Mouse (Mus musculus): ENCODE data around the gene Dlg2. TPM values are rescaled to one million over a fixed set of nuclear protein-coding genes. Genes with fewer than 3 reads are reported as not detected.
A peak's percentile ranks its signal among the peaks of the same experiment; 100 is the strongest.

The Dlg2 gene
- polyA plus RNA-seq, 1 experiment = 4.1 TPM

DNA sequence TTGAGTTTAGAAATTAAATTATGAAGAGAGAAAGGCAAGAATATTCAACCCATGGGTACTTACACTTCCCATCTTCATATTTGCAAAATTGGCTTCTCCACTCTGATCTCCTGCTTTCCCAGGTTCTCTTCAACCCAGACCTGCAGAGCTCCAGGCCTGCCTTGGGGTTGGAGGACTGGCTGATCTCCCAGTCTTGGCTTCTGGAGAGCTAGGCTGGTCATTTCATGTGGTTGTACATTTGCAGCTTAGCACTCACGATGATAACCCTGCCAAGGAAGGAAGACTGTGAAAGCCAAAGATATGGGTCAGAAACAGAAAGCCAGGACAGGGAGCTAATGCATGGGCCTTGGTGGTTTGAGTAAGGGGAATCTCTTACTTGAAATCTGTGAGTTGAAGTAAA, 1176.6 kb downstream of the Dlg2 start:
- H3K4me1 ChIP-seq = peaks cover 27% of the 10 kb centered on the region

DNA sequence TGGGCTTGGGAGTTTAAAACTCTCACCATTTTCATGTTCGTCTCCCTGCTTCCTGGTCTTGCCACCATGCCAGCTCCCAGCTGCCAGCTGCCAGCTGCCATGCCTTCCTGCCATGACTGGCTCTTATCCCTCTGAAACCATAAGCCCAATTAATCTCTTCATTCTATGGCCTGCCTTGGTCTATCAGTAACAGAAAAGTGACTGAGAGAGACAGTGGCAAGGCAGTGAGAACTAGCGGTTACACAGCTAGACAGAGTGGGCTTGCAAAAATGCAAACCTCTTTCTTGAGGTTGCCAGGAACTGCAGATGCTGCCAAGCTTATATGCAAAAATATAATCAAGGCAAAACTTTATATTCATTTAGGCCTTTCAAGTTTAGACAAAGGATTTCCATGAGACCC, 1183.0 kb downstream of the Dlg2 start:
- H3K36me3 ChIP-seq (replicated peaks; ENCODE audit: low read length) = peaks cover 2% of the 10 kb centered on the region
- no peak for TF ChIP-seq FLI1 (IDR thresholded peaks at IDR 0.05; ENCODE audit: low read length)
- TF ChIP-seq GATA1 (IDR thresholded peaks at IDR 0.05; ENCODE audit: borderline replicate concordance, low read length) = no peak
- H3K9me3 ChIP-seq = no peaks in the 10 kb centered on the region

More for the DNA sequence above, 1176.6 kb downstream of the Dlg2 start:
- TF ChIP-seq FLI1 (IDR thresholded peaks at IDR 0.05; ENCODE audit: low read length) (no peak), GATA1 (IDR thresholded peaks at IDR 0.05; ENCODE audit: borderline replicate concordance, low read length) (no peak)
- H3K9me3 ChIP-seq = no peaks in the 10 kb centered on the region
- H3K27me3 ChIP-seq (replicated peaks) = no peaks in the 10 kb centered on the region
- peak overlapping the region; percentile 70 for H3K4me3 ChIP-seq (replicated peaks)
- H3K36me3 ChIP-seq (replicated peaks; ENCODE audit: low read length) = peaks cover 2% of the 10 kb centered on the region

DNA sequence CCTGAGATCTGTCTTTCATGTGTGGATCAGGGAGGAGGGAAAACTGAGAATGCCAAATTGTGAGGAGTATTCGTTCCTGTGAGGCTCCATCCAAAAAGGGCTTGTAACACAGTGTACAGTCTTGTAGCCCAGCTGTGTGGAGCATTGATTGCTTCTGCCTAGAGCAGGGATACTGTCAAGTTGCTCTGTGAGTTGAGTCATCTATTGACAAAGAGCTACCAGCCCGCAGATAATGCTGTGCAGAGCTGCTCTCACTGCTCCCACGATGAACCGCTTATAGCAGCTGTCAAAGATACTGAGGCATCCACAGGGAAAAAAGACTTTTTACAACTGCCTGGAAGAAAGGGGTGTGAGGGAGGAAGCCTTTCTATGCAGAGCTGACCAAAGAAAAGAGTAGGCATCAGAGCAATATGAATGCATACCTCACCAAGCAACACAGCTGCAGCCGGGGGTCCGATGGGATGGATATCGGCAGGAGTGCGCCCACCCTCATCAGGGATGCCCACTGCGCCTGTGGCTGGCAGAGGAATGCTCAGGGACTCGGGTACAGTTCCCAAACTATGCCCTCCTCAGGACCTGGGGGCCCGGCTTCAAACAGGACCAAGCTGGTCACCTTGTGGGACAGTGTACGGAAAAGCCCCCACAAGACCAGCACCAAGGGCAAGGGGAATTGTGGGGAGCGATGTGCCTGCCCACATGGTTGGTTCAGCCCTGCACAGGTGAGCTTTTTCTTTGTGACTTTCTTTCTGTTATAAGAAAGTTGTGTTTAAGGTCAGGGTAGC, 1196.0 kb downstream of the Dlg2 start:
- no peak for TF ChIP-seq GATA1 (IDR thresholded peaks at IDR 0.05; ENCODE audit: borderline replicate concordance, low read length)
- TF ChIP-seq FLI1 (IDR thresholded peaks at IDR 0.05; ENCODE audit: low read length) = no peak

More for the DNA sequence above, 1183.0 kb downstream of the Dlg2 start:
- no peaks in the 10 kb centered on the region for H3K27me3 ChIP-seq (replicated peaks)
- peaks cover 31% of the 10 kb centered on the region for H3K4me1 ChIP-seq
- no peak overlapping the region for H3K4me3 ChIP-seq (replicated peaks)

DNA sequence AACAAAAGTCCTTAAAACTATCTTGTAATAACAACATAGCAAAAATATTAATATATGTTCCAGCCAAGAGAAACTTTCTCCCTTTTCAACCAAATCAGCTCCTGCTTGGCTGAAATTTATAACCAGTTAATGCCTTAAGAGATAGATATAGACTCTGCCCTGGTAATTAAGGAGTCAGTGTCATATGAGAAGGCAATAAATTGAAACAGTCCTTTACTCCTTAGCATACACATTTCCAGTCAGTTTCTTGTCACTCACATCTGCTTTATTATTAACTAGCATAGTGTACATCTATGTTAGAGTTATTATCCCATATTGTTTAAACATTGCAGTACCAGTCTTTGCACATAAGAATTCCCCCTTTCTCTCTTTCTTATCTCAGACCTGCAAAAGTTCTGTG, 1197.9 kb downstream of the Dlg2 start:
- Histone ChIP-seq H3K27me3 (replicated peaks) (no peaks in the 10 kb centered on the region), H3K36me3 (replicated peaks; ENCODE audit: low read length) (no peaks in the 10 kb centered on the region), H3K4me1 (peaks cover 20% of the 10 kb centered on the region), H3K9me3 (no peaks in the 10 kb centered on the region), H3K4me3 (replicated peaks) (no peak overlapping the region)
- no peak for TF ChIP-seq GATA1 (IDR thresholded peaks at IDR 0.05; ENCODE audit: borderline replicate concordance, low read length)

More for the DNA sequence above, 1196.0 kb downstream of the Dlg2 start:
- H3K36me3 ChIP-seq (replicated peaks; ENCODE audit: low read length) = no peaks in the 10 kb centered on the region
- H3K4me3 ChIP-seq (replicated peaks) = peak overlapping the region; percentile 64
- H3K4me1 ChIP-seq = peaks cover 23% of the 10 kb centered on the region
- no peaks in the 10 kb centered on the region for H3K9me3 ChIP-seq
- no peaks in the 10 kb centered on the region for H3K27me3 ChIP-seq (replicated peaks)

DNA sequence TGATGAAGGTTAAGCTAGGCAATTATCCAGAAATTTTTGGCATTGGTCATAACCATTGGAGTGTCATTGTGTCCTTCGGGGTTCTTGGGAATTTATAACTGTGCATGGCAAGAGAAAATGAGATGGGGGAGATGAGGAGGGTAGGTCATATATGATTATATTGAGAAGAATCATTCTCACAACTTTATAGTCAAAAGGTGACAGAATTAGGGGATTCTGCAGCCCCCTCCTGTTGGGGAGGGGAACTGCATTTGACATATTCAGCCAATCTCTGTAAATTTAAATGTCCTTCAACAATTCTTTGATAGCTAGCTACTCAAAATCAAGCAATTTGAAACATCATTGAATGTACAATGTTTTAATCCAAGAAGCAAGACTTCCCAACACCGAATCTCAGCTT, 1201.5 kb downstream of the Dlg2 start:
- no peak for TF ChIP-seq GATA1 (IDR thresholded peaks at IDR 0.05; ENCODE audit: borderline replicate concordance, low read length)
- TF ChIP-seq FLI1 (IDR thresholded peaks at IDR 0.05; ENCODE audit: low read length) = no peak
- Histone ChIP-seq H3K4me3 (replicated peaks) (no peak overlapping the region), H3K4me1 (peaks cover 11% of the 10 kb centered on the region)

DNA sequence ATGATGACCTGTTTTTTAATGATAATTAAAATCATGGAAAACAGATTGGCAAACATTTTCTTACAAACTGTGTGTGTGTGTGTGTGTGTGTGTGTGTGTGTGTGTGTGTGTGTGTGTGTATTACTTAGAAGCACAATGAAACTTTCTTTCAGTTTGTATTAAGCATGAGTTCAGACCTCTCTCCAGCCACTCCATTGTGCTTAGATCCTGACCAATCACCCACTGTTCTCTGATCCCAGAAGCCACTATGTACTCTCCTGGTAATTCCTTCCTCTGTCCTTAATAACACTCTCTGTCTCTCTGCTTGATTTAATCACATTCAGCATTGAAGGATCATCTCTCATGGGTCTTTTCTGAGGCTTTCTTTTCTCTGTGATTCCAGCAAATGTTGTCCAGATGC, 1211.5 kb downstream of the Dlg2 start:
- peaks cover 6% of the 10 kb centered on the region for H3K4me1 ChIP-seq
- no peaks in the 10 kb centered on the region for H3K27me3 ChIP-seq (replicated peaks)
- no peak for TF ChIP-seq FLI1 (IDR thresholded peaks at IDR 0.05; ENCODE audit: low read length)
- TF ChIP-seq GATA1 (IDR thresholded peaks at IDR 0.05; ENCODE audit: borderline replicate concordance, low read length) = no peak
- no peak overlapping the region for H3K4me3 ChIP-seq (replicated peaks)
- no peaks in the 10 kb centered on the region for H3K9me3 ChIP-seq
- H3K36me3 ChIP-seq (replicated peaks; ENCODE audit: low read length) = no peaks in the 10 kb centered on the region

More for the DNA sequence above, 1201.5 kb downstream of the Dlg2 start:
- Histone ChIP-seq H3K9me3 (no peaks in the 10 kb centered on the region), H3K36me3 (replicated peaks; ENCODE audit: low read length) (no peaks in the 10 kb centered on the region), H3K27me3 (replicated peaks) (no peaks in the 10 kb centered on the region)

DNA sequence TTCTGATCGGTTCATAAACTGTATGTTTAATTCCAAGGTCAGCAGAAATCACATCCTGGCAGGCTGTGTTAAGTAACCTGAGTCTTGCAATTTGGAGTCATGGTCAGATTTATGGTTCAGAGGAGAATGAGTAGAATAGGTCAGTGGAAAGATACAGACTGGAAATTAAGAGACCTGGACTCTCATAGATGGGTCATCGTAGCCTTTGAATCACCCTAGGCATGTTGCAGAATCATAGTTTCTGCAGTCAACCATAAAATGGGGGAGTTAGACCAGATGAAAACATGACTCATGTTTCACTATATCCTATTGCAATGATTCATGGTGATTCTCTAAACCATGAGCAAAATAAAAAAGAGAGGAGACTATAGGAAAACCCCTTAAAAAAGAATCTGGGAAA, 1213.4 kb downstream of the Dlg2 start:
- no peak for TF ChIP-seq FLI1 (IDR thresholded peaks at IDR 0.05; ENCODE audit: low read length)

DNA sequence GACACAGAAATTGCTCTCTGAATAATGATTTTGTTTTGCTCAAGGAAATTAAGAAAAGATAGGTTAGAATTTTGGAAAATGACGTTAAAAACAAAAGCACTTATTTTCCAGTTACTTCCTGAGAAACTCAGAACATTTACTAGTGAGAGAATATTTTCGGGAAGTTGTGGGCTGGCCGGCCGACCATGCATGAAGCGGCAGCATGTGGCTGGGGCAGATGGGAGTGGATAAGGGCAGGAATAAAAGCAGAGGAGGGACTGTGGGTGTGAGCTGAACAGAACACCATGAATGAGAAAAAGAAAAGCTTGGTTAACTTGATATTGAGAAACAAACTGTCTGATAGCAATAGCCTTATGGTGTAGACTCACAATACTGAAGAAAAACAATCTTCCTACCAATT, 1233.4 kb downstream of the Dlg2 start:
- no peak for TF ChIP-seq FLI1 (IDR thresholded peaks at IDR 0.05; ENCODE audit: low read length)
- H3K4me1 ChIP-seq = peaks cover 23% of the 10 kb centered on the region
- no peaks in the 10 kb centered on the region for H3K36me3 ChIP-seq (replicated peaks; ENCODE audit: low read length)

More for the DNA sequence above, 1213.4 kb downstream of the Dlg2 start:
- Histone ChIP-seq H3K36me3 (replicated peaks; ENCODE audit: low read length) (no peaks in the 10 kb centered on the region), H3K27me3 (replicated peaks) (no peaks in the 10 kb centered on the region), H3K4me1 (peaks cover 6% of the 10 kb centered on the region), H3K4me3 (replicated peaks) (no peak overlapping the region), H3K9me3 (no peaks in the 10 kb centered on the region)

DNA sequence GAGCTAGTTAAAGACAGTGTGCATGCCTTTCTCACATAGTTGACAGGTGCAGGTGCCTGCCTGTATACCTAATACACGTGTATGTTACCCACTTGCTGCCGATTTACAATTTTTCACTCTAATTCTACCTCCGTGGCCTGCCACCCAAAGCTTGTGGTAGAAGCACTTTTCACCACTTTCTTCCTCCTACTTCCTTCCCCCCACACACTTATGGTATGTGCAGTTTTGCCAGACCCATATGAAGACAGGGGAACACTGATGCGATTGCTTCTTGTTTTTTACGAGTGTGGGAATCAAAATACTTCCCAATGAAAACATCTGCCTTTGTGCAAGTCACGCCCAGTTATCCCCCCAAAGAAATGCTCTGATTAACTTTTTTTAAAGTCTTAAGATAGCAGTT, 1234.7 kb downstream of the Dlg2 start:
- no peaks in the 10 kb centered on the region for H3K9me3 ChIP-seq
- no peak overlapping the region for H3K4me3 ChIP-seq (replicated peaks)
- H3K36me3 ChIP-seq (replicated peaks; ENCODE audit: low read length) = no peaks in the 10 kb centered on the region
- no peaks in the 10 kb centered on the region for H3K27me3 ChIP-seq (replicated peaks)
- TF ChIP-seq FLI1 (IDR thresholded peaks at IDR 0.05; ENCODE audit: low read length) (no peak), GATA1 (IDR thresholded peaks at IDR 0.05; ENCODE audit: borderline replicate concordance, low read length) (no peak)
- H3K4me1 ChIP-seq = peaks cover 32% of the 10 kb centered on the region

More for the DNA sequence above, 1233.4 kb downstream of the Dlg2 start:
- Histone ChIP-seq H3K4me3 (replicated peaks) (no peak overlapping the region), H3K9me3 (no peaks in the 10 kb centered on the region), H3K27me3 (replicated peaks) (no peaks in the 10 kb centered on the region)

DNA sequence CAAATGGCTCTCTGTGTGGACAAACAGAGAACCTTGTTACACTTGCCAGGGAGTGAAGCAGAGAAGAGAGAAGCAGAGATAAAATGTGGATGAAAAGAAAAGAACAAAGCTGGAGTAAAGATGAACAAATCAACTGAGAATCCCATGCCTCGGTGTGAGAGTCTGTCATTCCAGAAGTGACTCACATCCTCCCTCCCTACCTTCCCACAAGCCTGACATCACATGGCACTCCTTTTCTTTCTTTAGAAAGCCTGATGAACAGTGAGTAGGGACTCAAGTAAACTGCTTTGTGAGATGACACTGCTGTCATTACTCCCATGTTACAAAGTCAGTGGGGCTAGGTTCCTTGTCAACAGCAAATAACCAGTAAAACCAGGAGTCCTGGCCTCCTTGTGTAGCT, 1239.3 kb downstream of the Dlg2 start:
- no peak for TF ChIP-seq FLI1 (IDR thresholded peaks at IDR 0.05; ENCODE audit: low read length)
- peaks cover 27% of the 10 kb centered on the region for H3K4me1 ChIP-seq
- H3K9me3 ChIP-seq = no peaks in the 10 kb centered on the region
- H3K4me3 ChIP-seq (replicated peaks) = peak overlapping the region; percentile 51
- no peaks in the 10 kb centered on the region for H3K36me3 ChIP-seq (replicated peaks; ENCODE audit: low read length)
- H3K27me3 ChIP-seq (replicated peaks) = no peaks in the 10 kb centered on the region
